Mouse (Mus musculus): ENCODE data around the gene Rnls. TPM values are rescaled to one million over a fixed set of nuclear protein-coding genes. Genes with fewer than 3 reads are reported as not detected.

Gene Rnls
- polyA plus RNA-seq, 1 experiment = 1.8 TPM

GRCm38 (mm10) chr19:33114631-33115295 lies 277.3 kb downstream of the Rnls start:
- WGBS = 81% methylated on average over 8 of the region's 8 CpGs
- DNase-seq (ENCODE audit: low read depth, low spot score) = no peak

GRCm38 (mm10) chr19:33113746-33114145 lies 278.3 kb downstream of the Rnls start:
- 63% methylated on average over 7 of the region's 7 CpGs for WGBS

GRCm38 (mm10) chr19:33110404-33110803 lies 281.7 kb downstream of the Rnls start:
- no peak for DNase-seq (ENCODE audit: low read depth, low spot score)
- WGBS = 79% methylated on average over 9 of the region's 9 CpGs

More at GRCm38 (mm10) chr19:33113746-33114145, 278.3 kb downstream of the Rnls start:
- DNase-seq (ENCODE audit: low read depth, low spot score) = no peak

- 65% methylated on average over 6 of the region's 6 CpGs for WGBS
- no peak for DNase-seq (ENCODE audit: low read depth, low spot score)
Measured at GRCm38 (mm10) chr19:33109941-33110371, 282.1 kb downstream of the Rnls start.

GRCm38 (mm10) chr19:33109141-33109540 lies 283.0 kb downstream of the Rnls start:
- whole genome bisulfite sequencing = 89% methylated on average over 7 of the region's 7 CpGs
- DNase-seq (ENCODE audit: low read depth, low spot score) = no peak

- WGBS = 92% methylated on average over 6 of the region's 6 CpGs
Measured at GRCm38 (mm10) chr19:33103851-33104250, 288.2 kb downstream of the Rnls start.

GRCm38 (mm10) chr19:33102783-33103139 lies 289.3 kb downstream of the Rnls start:
- DNase-seq (ENCODE audit: low read depth, low spot score) = no peak
- 75% methylated on average over 7 of the region's 7 CpGs for WGBS

More at GRCm38 (mm10) chr19:33103851-33104250, 288.2 kb downstream of the Rnls start:
- no peak for DNase-seq (ENCODE audit: low read depth, low spot score)

- 80% methylated on average over 7 of the region's 7 CpGs for WGBS
- DNase-seq (ENCODE audit: low read depth, low spot score) = no peak
Measured at GRCm38 (mm10) chr19:33102008-33102782, 289.9 kb downstream of the Rnls start.

GRCm38 (mm10) chr19:33101093-33102007 lies 290.7 kb downstream of the Rnls start:
- no peak for DNase-seq (ENCODE audit: low read depth, low spot score)
- WGBS = 62% methylated on average over 13 of the region's 13 CpGs

- WGBS = 84% methylated on average over 3 of the region's 3 CpGs
- no peak for DNase-seq (ENCODE audit: low read depth, low spot score)
Measured at GRCm38 (mm10) chr19:33100598-33100997, 291.5 kb downstream of the Rnls start.

GRCm38 (mm10) chr19:33100031-33100430 lies 292.1 kb downstream of the Rnls start:
- DNase-seq (ENCODE audit: low read depth, low spot score) = peak; percentile 27
- 36% methylated on average over 4 of the region's 4 CpGs for WGBS

- 75% methylated on average over 9 of the region's 9 CpGs for WGBS
- DNase-seq (ENCODE audit: low read depth, low spot score) = no peak
Measured at GRCm38 (mm10) chr19:33099201-33099788, 292.8 kb downstream of the Rnls start.

- no peak for DNase-seq (ENCODE audit: low read depth, low spot score)
- 51% methylated on average over 3 of the region's 3 CpGs for WGBS
Measured at GRCm38 (mm10) chr19:33097691-33098090, 294.4 kb downstream of the Rnls start.

- DNase-seq (ENCODE audit: low read depth, low spot score) = no peak
- WGBS = 94% methylated on average over 5 of the region's 5 CpGs
Measured at GRCm38 (mm10) chr19:33096581-33096980, 295.5 kb downstream of the Rnls start.

GRCm38 (mm10) chr19:33092575-33092974 lies 299.5 kb downstream of the Rnls start:
- DNase-seq (ENCODE audit: low read depth, low spot score) = no peak

- no peak for DNase-seq (ENCODE audit: low read depth, low spot score)
- 58% methylated on average over 3 of the region's 3 CpGs for WGBS
Measured at GRCm38 (mm10) chr19:33091324-33091723, 300.8 kb downstream of the Rnls start.

GRCm38 (mm10) chr19:33088868-33089267 lies 303.2 kb downstream of the Rnls start:
- no peak for DNase-seq (ENCODE audit: low read depth, low spot score)
- 84% methylated on average over 2 of the region's 2 CpGs for WGBS

- 84% methylated on average over 4 of the region's 4 CpGs for WGBS
- DNase-seq (ENCODE audit: low read depth, low spot score) = no peak
Measured at GRCm38 (mm10) chr19:33087961-33088360, 304.1 kb downstream of the Rnls start.

Measured in large intestine, adult 2 months (tissue).